Mouse (Mus musculus) CH12.LX (cell line): ENCODE measurements around the gene Traf1. TPM values are rescaled to one million over a fixed set of nuclear protein-coding genes. Genes with fewer than 3 reads are reported as not detected.
A peak's percentile ranks its signal among the peaks of the same experiment; 100 is the strongest.

Source experiments
- DNase-seq: peaks from one replicate; pipeline ENCODE4 v3.0.0-alpha.2; 2013; ENCODE audit errors: extremely low read depth
- H3K27ac ChIP-seq: 2 replicates; pipeline ENCODE4 v1.5.1; 2012; ENCODE audit warnings: low read depth, mild to moderate bottlenecking, control low read depth, moderate library complexity; ENCODE audit not compliant: insufficient read depth
- H3K27me3 ChIP-seq: replicated peaks from 2 replicates; pipeline ENCODE3; 2012; ENCODE audit warnings: inconsistent platforms
- H3K36me3 ChIP-seq, 2 experiments: replicated peaks in 1 of 2; 2 replicates each; pipeline versions ENCODE3 to v1.6.1; 2012; ENCODE audit warnings: inconsistent platforms in 1 of 2, low read length in 1 of 2, mild to moderate bottlenecking in 1 of 2, mixed read lengths in 1 of 2, moderate library complexity in 1 of 2; ENCODE audit not compliant: control insufficient read depth in 1 of 2, insufficient read depth in 1 of 2
- H3K4me1 ChIP-seq, 2 experiments: 2 replicates each; pipeline ENCODE4 v1.6.1; 2012; ENCODE audit warnings: inconsistent platforms in 1 of 2, moderate library complexity in 1 of 2; ENCODE audit not compliant: insufficient read depth in 2 of 2, control insufficient read depth in 1 of 2
- H3K4me2 ChIP-seq: 2 replicates; pipeline ENCODE4 v1.6.1; 2012; ENCODE audit warnings: low read depth, mild to moderate bottlenecking, control low read depth; ENCODE audit not compliant: poor library complexity, insufficient read depth, severe bottlenecking
- H3K4me3 ChIP-seq, 3 experiments: fragments of 150-350 bp in 1 of 3; sonication (generic) in 1 of 3; replicated peaks in 1 of 3; 2 replicates each; pipeline versions ENCODE3 to v1.5.1; 2011 to 2012; ENCODE audit warnings: low read depth in 2 of 3, low read length in 2 of 3, mild to moderate bottlenecking in 2 of 3, moderate library complexity in 2 of 3, control low read depth in 1 of 3, improper control_type of control experiment in 1 of 3, inconsistent platforms in 1 of 3, mixed read lengths in 1 of 3; ENCODE audit not compliant: poor library complexity in 1 of 3
- H3K79me2 ChIP-seq: replicated peaks from 2 replicates; pipeline ENCODE4 v1.6.1; 2012; ENCODE audit warnings: mild to moderate bottlenecking, moderate library complexity; ENCODE audit not compliant: control insufficient read depth, poor library complexity, insufficient read depth, severe bottlenecking; ENCODE audit errors: extremely low read depth
- H3K9ac ChIP-seq: 2 replicates; pipeline ENCODE4 v1.6.1; 2012; ENCODE audit warnings: low read depth, mild to moderate bottlenecking, control low read depth, moderate library complexity; ENCODE audit not compliant: insufficient read depth
- H3K9me3 ChIP-seq: replicated peaks from 2 replicates; pipeline ENCODE3; 2012; ENCODE audit warnings: low read length, inconsistent platforms, mixed read lengths
- CHD1 ChIP-seq: IDR thresholded peaks from 2 replicates; pipeline ENCODE4 v1.6.1; 2012; ENCODE audit warnings: low read depth, low read length, improper control_type of control experiment, inconsistent platforms
- CHD2 ChIP-seq: IDR thresholded peaks from 2 replicates; pipeline ENCODE4 v1.6.1; 2011; ENCODE audit warnings: low read length, improper control_type of control experiment
- CTCF ChIP-seq, 2 experiments: IDR thresholded peaks in 1 of 2; conservative IDR thresholded peaks in 1 of 2; 2 replicates each; pipeline ENCODE4 v1.5.1; 2011 to 2012; ENCODE audit warnings: low read depth in 2 of 2, low read length in 2 of 2, improper control_type of control experiment in 1 of 2, inconsistent platforms in 1 of 2, mild to moderate bottlenecking in 1 of 2, moderate library complexity in 1 of 2
- EP300 ChIP-seq: IDR thresholded peaks from 2 replicates; pipeline ENCODE4 v1.6.1; 2011; ENCODE audit warnings: low read length, improper control_type of control experiment
- ETS1 ChIP-seq: conservative IDR thresholded peaks from 2 replicates; pipeline ENCODE4 v1.6.1; 2012; ENCODE audit warnings: low read depth, mild to moderate bottlenecking, inconsistent platforms, low read length, improper control_type of control experiment, moderate library complexity
- JUN ChIP-seq: IDR thresholded peaks from 2 replicates; pipeline ENCODE4 v1.6.1; 2011; ENCODE audit warnings: low read depth, mild to moderate bottlenecking, low read length, improper control_type of control experiment, moderate library complexity; ENCODE audit not compliant: insufficient read depth
- MAZ ChIP-seq: IDR thresholded peaks from 2 replicates; pipeline ENCODE4 v1.6.1; 2012; ENCODE audit warnings: low read depth, mild to moderate bottlenecking, inconsistent platforms, low read length, improper control_type of control experiment, moderate library complexity
- MEF2A ChIP-seq: IDR thresholded peaks from 2 replicates; pipeline ENCODE4 v1.6.1; 2014; ENCODE audit warnings: low read depth, mild to moderate bottlenecking, inconsistent platforms, low read length, improper control_type of control experiment, borderline replicate concordance
- MXI1 ChIP-seq: IDR thresholded peaks from 2 replicates; pipeline ENCODE4 v1.6.1; 2011; ENCODE audit warnings: mild to moderate bottlenecking, low read depth, low read length, improper control_type of control experiment
- MYC ChIP-seq: IDR thresholded peaks from 2 replicates; pipeline ENCODE4 v1.6.1; 2011; ENCODE audit warnings: low read depth, mild to moderate bottlenecking, improper control_type of control experiment, low read length
- NRF1 ChIP-seq: IDR thresholded peaks from 2 replicates; pipeline ENCODE4 v1.6.1; 2014; ENCODE audit warnings: low read depth, mild to moderate bottlenecking, inconsistent platforms, low read length, improper control_type of control experiment, moderate library complexity
- POLR2A ChIP-seq: IDR thresholded peaks from 2 replicates; pipeline ENCODE4 v1.6.1; 2011; ENCODE audit warnings: low read depth, mild to moderate bottlenecking, improper control_type of control experiment, low read length
- POLR2AphosphoS2 ChIP-seq: IDR thresholded peaks from 2 replicates; pipeline ENCODE4 v1.6.1; 2011; ENCODE audit warnings: low read depth, low read length, improper control_type of control experiment
- SMC3 ChIP-seq: IDR thresholded peaks from 2 replicates; pipeline ENCODE4 v1.6.1; 2011; ENCODE audit warnings: low read depth, low read length, improper control_type of control experiment
- TCF12 ChIP-seq: IDR thresholded peaks from 2 replicates; pipeline ENCODE4 v1.6.1; 2014; ENCODE audit warnings: low read depth, mild to moderate bottlenecking, inconsistent platforms, low read length, improper control_type of control experiment
- USF1 ChIP-seq: IDR thresholded peaks from 2 replicates; pipeline ENCODE4 v1.6.1; 2014; ENCODE audit warnings: low read depth, mild to moderate bottlenecking, inconsistent platforms, low read length, improper control_type of control experiment
- ZC3H11A ChIP-seq: IDR thresholded peaks from 2 replicates; pipeline ENCODE4 v1.6.1; 2012; ENCODE audit warnings: low read depth, mild to moderate bottlenecking, inconsistent platforms, low read length, improper control_type of control experiment
- ZMIZ1 ChIP-seq: IDR thresholded peaks from 2 replicates; pipeline ENCODE4 v1.6.1; 2012; ENCODE audit warnings: low read depth, mild to moderate bottlenecking, inconsistent platforms, low read length, improper control_type of control experiment
- dilution Hi-C: fragments of 300-500 bp; cut with MboI; formaldehyde crosslinking; loops from 2 replicates; pipeline ENCODE4 v1.14.3; 2020; ENCODE audit warnings: low sequenced_read_pairs; ENCODE audit not compliant: extremely low pct_unique_long_range_greater_than_20kb, extremely low pct_ligation_motif_present
- in situ Hi-C: fragments of 300-500 bp; cut with MboI; formaldehyde crosslinking; loops from 3 replicates; pipeline ENCODE4 v1.14.3; 2019; ENCODE audit warnings: low sequenced_read_pairs, low pct_ligation_motif_present, low pct_unique_long_range_greater_than_20kb, mixed read lengths
- polyA plus RNA-seq: library from polyadenylated mRNA; unstranded; fragments of >175 nt; gene quantifications from 2 replicates; pipeline ENCODE4 v1.2.1, GENCODE M21; 2012; ENCODE audit warnings: low read depth; ENCODE audit not compliant: insufficient read length
- total RNA-seq, 2 experiments: library from RNA; depleted of rRNA; stranded (reverse); fragments of 300-350 nt in 1 of 2; fragments of >200 nt in 1 of 2; gene quantifications; 2 replicates each; pipeline ENCODE4 v1.2.3; 2012 to 2014

The Traf1 gene
- total and polyA plus RNA-seq, 3 experiments: 47.9 to 151 (median 66.9) TPM

GRCm38 (mm10) chr2:34996506-34996905 lies 34.9 kb upstream of the Traf1 start:
- H3K27ac ChIP-seq: no peak overlapping the region
- no peaks in the 10 kb centered on the region for H3K27me3 ChIP-seq
- DNase-seq: no peak
- H3K4me3 ChIP-seq: no peak overlapping the region
- no peak overlapping the region for H3K9ac ChIP-seq
- H3K36me3 ChIP-seq: no peaks in the 10 kb centered on the region
- H3K4me1 ChIP-seq: peaks cover 2 to 14% of the 10 kb centered on the region in 2 experiments; a peak in 2 of 4 replicates
- no peak overlapping the region for H3K4me2 ChIP-seq
- no peaks in the 10 kb centered on the region for H3K79me2 ChIP-seq
- TF ChIP-seq ZMIZ1 (no peak), SMC3 (no peak), MXI1 (no peak), MEF2A (no peak), TCF12 (no peak), USF1 (no peak), CHD1 (no peak), POLR2A (no peak), ETS1 (no peak), CHD2 (no peak), MAZ (no peak), CTCF (conservative IDR thresholded peaks at IDR 0.05 in 1 of 2, IDR thresholded peaks at IDR 0.05 in 1 of 2; ENCODE audit: low read depth in 2 of 2, low read length in 2 of 2) (no peak), EP300 (no peak), MYC (no peak)
- H3K9me3 ChIP-seq: no peaks in the 10 kb centered on the region
- in situ Hi-C loops: no loop called here
- dilution Hi-C loops: no loop called here

DNA sequence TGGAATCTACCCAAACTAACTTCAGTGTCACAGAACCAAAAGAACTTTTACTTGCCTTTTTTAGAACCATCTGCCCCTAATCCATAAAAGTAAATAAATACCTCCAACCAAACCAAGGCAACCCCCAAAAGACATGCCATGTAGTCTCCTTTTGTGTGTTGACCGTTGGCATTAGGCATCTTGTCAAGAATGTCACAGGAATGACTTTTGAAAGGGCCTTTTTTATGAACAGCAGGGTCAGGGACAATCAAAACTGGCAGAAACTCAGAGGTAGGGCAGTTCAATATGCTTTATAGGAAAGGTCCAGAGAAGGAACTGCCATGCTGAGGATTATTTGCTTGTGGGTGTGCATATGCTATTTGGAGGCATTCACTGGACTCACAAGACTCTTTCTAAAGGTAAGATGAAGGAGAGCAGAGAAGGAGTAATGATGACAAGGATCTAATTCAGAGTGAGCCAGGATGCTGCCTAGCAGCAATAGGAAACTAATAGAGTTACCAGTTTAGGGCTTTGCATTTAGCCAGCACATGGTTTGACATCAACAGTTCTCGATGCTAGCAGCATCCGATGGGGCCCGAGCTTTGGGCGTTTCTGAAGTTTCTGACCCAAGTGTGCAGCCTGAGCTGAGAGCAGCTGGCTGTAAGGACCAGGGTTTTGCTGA lies 32.3 kb upstream of the Traf1 start:
- Histone ChIP-seq H3K9ac (no peak overlapping the region), H3K36me3 (no peaks in the 10 kb centered on the region), H3K4me1 (peaks cover 0 to 8% of the 10 kb centered on the region in 2 experiments; a peak in 2 of 4 replicates), H3K9me3 (no peaks in the 10 kb centered on the region), H3K27me3 (no peaks in the 10 kb centered on the region), H3K4me3 (no peak overlapping the region), H3K4me2 (no peak overlapping the region), H3K27ac (no peak overlapping the region), H3K79me2 (no peaks in the 10 kb centered on the region)
- in situ Hi-C loops: no loop called here
- TF ChIP-seq NRF1 (no peak), EP300 (no peak), JUN (no peak), ZC3H11A (no peak), POLR2AphosphoS2 (no peak), MXI1 (0 out of 2 replicates have a peak, but pooled peaks have one; percentile 2)
- DNase-seq: no peak
- dilution Hi-C loops: no loop called here
